Mouse (Mus musculus) heart, postnatal 0 days (tissue): ENCODE measurements around the gene Abhd8. TPM values are rescaled to one million over a fixed set of nuclear protein-coding genes. Genes with fewer than 3 reads are reported as not detected.

ENCODE experiments used
- ATAC-seq: fragments of 200-750 bp; cut with Nextera tagmentation; 2 replicates; pipeline ENCODE4 v1.8.0; 2017; ENCODE audit warnings: low read depth, moderate number of reproducible peaks, moderate library complexity; ENCODE audit not compliant: insufficient read depth
- DNase-seq: peaks from one replicate; pipeline ENCODE4 v3.0.0-alpha.2; 2016; ENCODE audit warnings: low spot score
- H3K27ac ChIP-seq: fragments of 300-500 bp; sonication (generic); 2 replicates; pipeline ENCODE4 v1.5.1; 2014; ENCODE audit warnings: low read depth, mild to moderate bottlenecking
- H3K27me3 ChIP-seq: fragments of 300-500 bp; sonication (generic); 2 replicates; pipeline ENCODE4 v1.6.1; 2014; ENCODE audit warnings: low read length, mixed read lengths; ENCODE audit not compliant: control insufficient read depth, insufficient read depth
- H3K36me3 ChIP-seq: fragments of 300-500 bp; sonication (generic); replicated peaks from 2 replicates; pipeline ENCODE4 v1.6.1; 2014; ENCODE audit warnings: low read length, mixed read lengths; ENCODE audit not compliant: control insufficient read depth, insufficient read depth
- H3K4me1 ChIP-seq: fragments of 300-500 bp; sonication (generic); 2 replicates; pipeline ENCODE4 v1.6.1; 2014; ENCODE audit warnings: antibody characterized with exemption; ENCODE audit not compliant: control insufficient read depth, insufficient read depth
- H3K4me2 ChIP-seq: fragments of 300-500 bp; sonication (generic); 2 replicates; pipeline ENCODE4 v1.6.1; 2014; ENCODE audit warnings: low read depth, mild to moderate bottlenecking, low read length, moderate library complexity
- H3K4me3 ChIP-seq: fragments of 300-500 bp; sonication (generic); 2 replicates; pipeline ENCODE4 v1.5.1; 2014; ENCODE audit warnings: low read depth, low read length
- H3K9ac ChIP-seq: fragments of 300-500 bp; sonication (generic); replicated peaks from 2 replicates; pipeline ENCODE4 v1.6.1; 2014; ENCODE audit warnings: low read depth, low read length, mixed read lengths
- H3K9me3 ChIP-seq: fragments of 300-500 bp; sonication (generic); replicated peaks from 2 replicates; pipeline ENCODE4 v1.6.1; 2016; ENCODE audit warnings: low read length; ENCODE audit not compliant: control insufficient read depth
- CTCF ChIP-seq: IDR thresholded peaks from 2 replicates; pipeline ENCODE4 v1.5.1; 2016; ENCODE audit warnings: antibody characterized with exemption, control low read depth, low read depth
- EP300 ChIP-seq: IDR thresholded peaks from 2 replicates; pipeline ENCODE4 v1.6.1; 2016; ENCODE audit warnings: antibody characterized with exemption, low read depth
- WGBS: fragments of 180-500 bp; shearing (Covaris S2); extraction: QIAGEN DNeasy Blood & Tissue Kit; methylation state at CpG from one replicate; pipeline ENCODE4 v1.1.7; 2014; 5-methylcytosine and 5-hydroxymethylcytosine counted together
- polyA plus RNA-seq: library from polyadenylated mRNA; unstranded; fragments of >200 nt; fragmentation: Nextera tagmentation; extraction: Ambion mirVana; gene quantifications from 2 replicates; pipeline ENCODE4 v1.2.1, GENCODE M21; 2015
- total RNA-seq: library from RNA; depleted of rRNA; stranded (reverse); fragments of >200 nt; gene quantifications from 2 replicates; pipeline ENCODE4 v1.2.3, GENCODE M21; 2014; ENCODE audit warnings: low replicate concordance

Abhd8 gene
- total and polyA plus RNA-seq, 2 experiments from 2014 or later, result 32.8 to 57.7 TPM

DNA sequence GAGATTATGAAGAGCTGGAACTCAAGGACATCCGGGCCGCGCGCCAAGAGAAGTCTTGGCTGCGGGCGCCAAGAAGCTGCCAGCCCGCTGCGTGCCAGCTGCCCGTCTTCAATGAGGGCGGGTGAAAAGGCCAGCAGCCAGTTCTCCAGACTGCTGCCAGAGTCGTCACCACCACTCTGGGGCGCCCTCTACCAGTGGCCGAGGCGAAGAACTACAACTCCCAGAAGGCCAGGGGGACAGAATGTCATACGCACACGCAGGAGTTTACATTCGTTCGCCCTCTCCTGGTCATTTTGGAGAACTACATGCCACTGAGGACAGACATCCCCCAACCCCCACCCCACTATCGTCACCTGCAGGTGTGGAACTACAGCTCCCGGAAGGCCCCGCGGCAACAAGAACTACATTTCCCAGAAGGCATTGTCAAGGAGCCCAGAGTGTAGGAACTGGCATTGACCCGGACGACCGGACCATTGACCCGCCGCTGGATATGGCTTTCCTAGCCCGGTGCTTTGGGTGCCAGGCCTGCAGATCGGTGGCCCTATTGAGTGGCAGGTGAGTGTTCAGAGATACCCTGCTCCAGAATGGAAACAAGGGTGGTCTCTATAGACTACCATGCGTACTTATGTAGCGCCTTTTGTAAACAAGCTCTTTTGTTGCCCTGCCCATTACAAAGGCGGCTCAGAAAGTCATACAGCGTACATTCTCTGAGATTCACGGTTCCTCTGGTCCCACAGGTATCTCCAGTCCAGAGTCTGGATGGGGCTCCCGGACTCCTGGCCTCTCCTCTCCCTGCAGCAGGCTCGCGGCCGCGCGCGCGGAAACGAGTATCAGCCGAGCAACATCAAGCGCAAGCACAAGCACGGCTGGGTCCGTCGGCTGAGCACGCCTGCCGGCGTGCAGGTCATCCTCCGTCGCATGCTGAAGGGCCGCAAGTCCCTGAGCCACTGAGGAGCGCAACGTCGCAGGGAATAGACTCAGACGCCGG lies 1.4 kb upstream of the Abhd8 start, which contains the start of gene Mrpl34:
Gene Mrpl34, plus strand, starts transcription at position 447 of the 988 bp plus-strand sequence.
- Histone ChIP-seq H3K27me3 (no peaks in the 10 kb centered on the region), H3K27ac (peak within 1 kb of the TSS; percentile 93), H3K9me3 (no peaks in the 10 kb centered on the region), H3K9ac (peak within 1 kb of the TSS; percentile 50), H3K4me3 (peak within 1 kb of the TSS; percentile 75), H3K4me2 (peak within 1 kb of the TSS; percentile 87), H3K4me1 (peaks cover 14% of the 10 kb centered on the region), H3K36me3 (peaks cover 11% of the 10 kb centered on the region; the same call in 1 of the 2 replicates)
- peak; percentile 86; the same call in 1 of the 2 replicates for TF ChIP-seq EP300
- TF ChIP-seq CTCF, result peak; percentile 96
- WGBS, result under 1% methylated on average over 59 of the region's 59 CpGs
- DNase-seq (peak; percentile 98), ATAC-seq (peak; percentile 82)

DNA sequence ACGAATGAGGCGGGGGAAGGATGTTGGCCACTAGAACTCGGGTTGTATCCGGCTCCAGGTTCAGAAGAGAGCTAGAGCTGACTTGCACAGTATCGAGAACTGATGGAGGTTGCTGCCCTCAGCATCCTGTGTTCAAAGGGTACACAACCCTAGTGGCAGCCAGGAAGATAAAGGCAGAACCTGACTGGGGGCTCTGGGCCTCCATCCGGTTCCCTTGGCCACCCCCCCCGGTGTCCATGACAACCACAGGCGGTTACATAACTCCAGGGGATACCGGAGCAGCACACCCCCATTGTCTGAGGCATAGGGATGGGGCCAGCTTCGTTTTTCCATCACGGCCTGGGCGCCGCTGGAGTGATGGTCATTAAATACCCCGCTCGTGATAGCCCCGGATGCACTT lies 669 bp downstream of the Abhd8 start:
- H3K27me3 ChIP-seq, result no peaks in the 10 kb centered on the region
- no peak for ATAC-seq
- H3K36me3 ChIP-seq, result peaks cover 21% of the 10 kb centered on the region
- TF ChIP-seq EP300, result no peak
- TF ChIP-seq CTCF, result no peak
- peak; percentile 21 for DNase-seq
- H3K9ac ChIP-seq, result peak overlapping the region; percentile 50
- 11% methylated on average over 16 of the region's 16 CpGs for WGBS
- H3K4me3 ChIP-seq, result peak overlapping the region; percentile 75
- peaks cover 10% of the 10 kb centered on the region; the same call in 1 of the 2 replicates for H3K4me1 ChIP-seq
- H3K4me2 ChIP-seq, result peak overlapping the region; percentile 87
- H3K9me3 ChIP-seq, result no peaks in the 10 kb centered on the region
- H3K27ac ChIP-seq, result peak overlapping the region; percentile 93

DNA sequence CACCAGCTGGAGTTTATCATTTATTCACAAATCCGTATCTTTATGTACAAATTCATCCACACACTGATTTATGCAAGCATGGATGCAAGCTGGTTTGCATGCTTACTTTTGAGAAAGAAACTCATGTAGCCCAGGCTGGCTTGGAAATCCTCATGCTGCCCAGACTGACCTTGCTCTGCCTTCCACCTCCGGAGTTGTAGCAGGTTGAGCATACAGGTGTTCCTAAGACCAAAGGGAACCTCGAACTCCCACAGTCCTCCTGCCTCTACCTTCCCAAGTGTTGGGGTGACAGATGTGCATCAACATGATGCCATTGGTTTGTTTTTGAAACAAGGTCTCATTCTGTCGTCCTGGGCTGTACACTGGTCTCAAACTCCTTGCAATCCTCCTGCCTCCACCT lies 1.3 kb downstream of the Abhd8 start:
- no peak for DNase-seq
- H3K9me3 ChIP-seq, result no peaks in the 10 kb centered on the region
- peaks cover 10% of the 10 kb centered on the region; the same call in 1 of the 2 replicates for H3K4me1 ChIP-seq
- TF ChIP-seq CTCF, result no peak
- no peak for TF ChIP-seq EP300
- WGBS, result 79% methylated on average over 4 of the region's 4 CpGs
- H3K27me3 ChIP-seq, result no peaks in the 10 kb centered on the region
- ATAC-seq, result no peak
- H3K4me3 ChIP-seq, result no peak overlapping the region
- H3K36me3 ChIP-seq, result peaks cover 23% of the 10 kb centered on the region
- peak overlapping the region; percentile 47; the same call in 1 of the 2 replicates for H3K27ac ChIP-seq
- H3K4me2 ChIP-seq, result peak overlapping the region; percentile 87; the same call in 1 of the 2 replicates
- no peak overlapping the region for H3K9ac ChIP-seq

DNA sequence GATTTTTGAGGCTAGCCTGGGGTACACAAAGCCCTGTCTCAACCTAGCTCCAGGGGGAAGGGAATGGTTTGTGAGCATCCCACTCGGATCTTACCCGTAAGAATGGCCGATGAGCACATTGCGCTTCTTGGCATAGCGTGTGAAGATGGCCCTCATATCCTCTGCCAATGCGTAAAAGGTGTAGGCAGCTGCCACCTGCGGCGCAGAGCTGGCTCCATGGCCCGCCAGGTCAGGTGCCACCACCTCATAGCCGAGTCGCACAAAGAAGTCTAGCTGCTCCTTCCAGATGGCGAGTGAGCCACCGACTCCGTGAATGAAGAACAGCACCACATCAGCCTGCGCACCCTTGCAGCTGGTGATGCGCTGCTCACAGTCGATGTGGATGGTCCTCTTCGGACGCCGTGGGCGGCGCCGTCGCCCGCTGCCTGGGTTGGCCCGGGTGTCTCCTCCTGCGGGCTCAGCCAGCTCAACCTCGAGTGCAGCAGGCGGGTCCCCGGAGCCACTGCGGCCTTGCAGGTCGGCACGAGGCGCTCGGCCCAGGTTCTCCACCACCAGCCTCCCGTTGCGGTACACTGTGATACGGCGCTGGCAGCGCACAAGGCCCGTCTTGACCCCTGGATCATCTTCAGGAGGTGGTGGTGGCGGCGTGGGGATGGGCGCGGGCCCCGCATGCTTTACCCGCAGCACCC lies 2.2 kb downstream of the Abhd8 start:
- TF ChIP-seq EP300 (no peak), CTCF (no peak)
- H3K27ac ChIP-seq, result no peak overlapping the region
- no peak overlapping the region for H3K9ac ChIP-seq
- no peaks in the 10 kb centered on the region for H3K9me3 ChIP-seq
- DNase-seq (no peak), ATAC-seq (no peak)
- H3K4me1 ChIP-seq, result peaks cover 10% of the 10 kb centered on the region; the same call in 1 of the 2 replicates
- no peak overlapping the region for H3K4me3 ChIP-seq
- H3K4me2 ChIP-seq, result no peak overlapping the region
- 79% methylated on average over 38 of the region's 47 CpGs for WGBS
- H3K36me3 ChIP-seq, result peaks cover 23% of the 10 kb centered on the region
- no peaks in the 10 kb centered on the region for H3K27me3 ChIP-seq

DNA sequence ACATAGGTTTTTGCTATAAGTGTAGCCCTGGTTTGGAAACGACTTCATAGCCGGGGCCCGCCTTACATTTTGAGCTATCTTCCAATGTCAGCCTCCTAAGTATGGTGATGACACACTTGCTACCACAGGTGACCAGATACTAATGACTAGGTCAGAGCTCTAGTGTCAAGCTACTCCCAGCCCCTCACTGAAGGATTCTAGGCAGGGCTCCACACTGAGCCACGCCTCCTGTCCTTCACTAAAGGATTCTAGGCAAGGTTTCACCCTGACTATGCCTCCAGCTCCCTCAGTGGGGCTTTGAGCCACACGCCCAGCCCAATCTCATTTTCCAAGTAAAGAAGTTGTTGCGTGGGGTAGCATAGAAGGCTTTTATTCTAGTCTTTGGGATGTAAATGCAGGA lies 2.7 kb downstream of the Abhd8 start:
- no peak overlapping the region for H3K27ac ChIP-seq
- H3K4me2 ChIP-seq, result no peak overlapping the region
- peaks cover 23% of the 10 kb centered on the region for H3K36me3 ChIP-seq
- no peaks in the 10 kb centered on the region for H3K27me3 ChIP-seq
- H3K4me1 ChIP-seq, result peaks cover 7% of the 10 kb centered on the region; the same call in 1 of the 2 replicates
- no peak for DNase-seq
- WGBS, result 93% methylated on average over 6 of the region's 6 CpGs
- TF ChIP-seq CTCF, result no peak
- TF ChIP-seq EP300, result no peak
- no peak for ATAC-seq
- H3K9me3 ChIP-seq, result no peaks in the 10 kb centered on the region
- H3K4me3 ChIP-seq, result no peak overlapping the region
- no peak overlapping the region for H3K9ac ChIP-seq
